Mouse (Mus musculus) lung, embryonic 16.5 days (tissue): ENCODE data around the gene Wdr81. TPM values are rescaled to one million over a fixed set of nuclear protein-coding genes. Genes with fewer than 3 reads are reported as not detected.

Experiments used
- ATAC-seq: fragments of 200-750 bp; cut with Nextera tagmentation; 2 replicates; pipeline ENCODE4 v1.8.0; 2017; ENCODE audit warnings: low read depth, mild to moderate bottlenecking, moderate library complexity
- H3K27ac ChIP-seq: fragments of 300-500 bp; sonication (generic); 2 replicates; pipeline ENCODE4 v1.5.1; 2014; ENCODE audit warnings: mild to moderate bottlenecking, control low read depth, low read length
- H3K27me3 ChIP-seq: fragments of 300-500 bp; sonication (generic); 2 replicates; pipeline ENCODE4 v1.6.1; 2014; ENCODE audit warnings: low read depth, low read length, mixed read lengths; ENCODE audit not compliant: control insufficient read depth, insufficient read depth
- H3K36me3 ChIP-seq: fragments of 300-500 bp; sonication (generic); 2 replicates; pipeline ENCODE4 v1.6.1; 2014; ENCODE audit warnings: low read length; ENCODE audit not compliant: control insufficient read depth, insufficient read depth
- H3K4me1 ChIP-seq: fragments of 300-500 bp; sonication (generic); replicated peaks from 2 replicates; pipeline ENCODE4 v1.6.1; 2014; ENCODE audit warnings: low read length, mixed read lengths; ENCODE audit not compliant: control insufficient read depth, insufficient read depth
- H3K4me2 ChIP-seq: fragments of 300-500 bp; sonication (generic); 2 replicates; pipeline ENCODE4 v1.6.1; 2014; ENCODE audit warnings: low read depth, low read length, control low read depth
- H3K4me3 ChIP-seq: fragments of 300-500 bp; sonication (generic); 2 replicates; pipeline ENCODE4 v1.5.1; 2014; ENCODE audit warnings: mild to moderate bottlenecking, low read length, control low read depth
- H3K9ac ChIP-seq: fragments of 300-500 bp; sonication (generic); 2 replicates; pipeline ENCODE4 v1.6.1; 2014; ENCODE audit warnings: low read length, control low read depth
- H3K9me3 ChIP-seq: fragments of 300-500 bp; sonication (generic); 2 replicates; pipeline ENCODE4 v1.6.1; 2016; ENCODE audit warnings: low read length; ENCODE audit not compliant: control insufficient read depth
- WGBS: fragments of 180-500 bp; shearing (Covaris S2); extraction: QIAGEN DNeasy Blood & Tissue Kit; methylation state at CpG from one replicate; pipeline ENCODE4 v1.1.7; 2014; 5-methylcytosine and 5-hydroxymethylcytosine counted together
- polyA plus RNA-seq: library from polyadenylated mRNA; unstranded; fragments of >200 nt; fragmentation: Nextera tagmentation; extraction: Ambion mirVana; gene quantifications from 2 replicates; pipeline ENCODE4 v1.2.1, GENCODE M21; 2015

Wdr81 gene
- polyA plus RNA-seq, 1 experiment from 2014 or later = 5.3 TPM

DNA sequence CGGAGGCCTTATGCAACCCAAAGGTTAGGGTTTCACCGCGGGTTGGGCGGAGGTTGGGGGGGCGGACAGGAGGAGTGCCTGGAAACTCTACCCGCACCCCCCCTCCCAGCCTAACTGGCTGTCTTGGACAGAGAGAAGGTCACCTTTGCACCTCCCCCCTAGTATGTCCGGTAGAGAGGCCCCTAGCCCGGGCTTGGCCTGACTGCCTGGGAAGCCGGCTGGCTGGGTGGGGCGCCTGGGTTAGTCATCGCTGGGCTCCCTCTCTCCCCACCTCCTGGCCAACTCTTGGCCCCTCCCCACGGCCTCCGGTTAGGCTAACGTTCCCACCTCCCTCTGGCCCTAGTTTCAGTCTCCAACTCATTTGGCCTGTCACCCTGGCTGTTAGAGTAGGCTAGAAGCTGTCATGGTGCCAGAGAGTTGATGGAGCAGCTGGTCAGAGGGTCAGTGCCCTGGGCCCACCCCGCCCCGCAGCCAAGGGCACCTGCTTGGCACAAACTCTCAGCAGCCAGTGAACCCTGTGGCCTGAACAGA, 7.8 kb upstream of the Wdr81 start:
- peaks cover 5% of the 10 kb centered on the region; the same call in 1 of the 2 replicates for H3K36me3 ChIP-seq
- peak overlapping the region; percentile 98 for H3K4me2 ChIP-seq
- H3K27me3 ChIP-seq = no peaks in the 10 kb centered on the region
- H3K4me1 ChIP-seq = peaks cover 30% of the 10 kb centered on the region
- WGBS = 3% methylated on average over 14 of the region's 16 CpGs
- H3K27ac ChIP-seq = peak overlapping the region; percentile 69
- no peak for ATAC-seq
- peaks cover 4% of the 10 kb centered on the region for H3K9me3 ChIP-seq
- peak overlapping the region; percentile 73 for H3K9ac ChIP-seq
- H3K4me3 ChIP-seq = peak overlapping the region; percentile 84

DNA sequence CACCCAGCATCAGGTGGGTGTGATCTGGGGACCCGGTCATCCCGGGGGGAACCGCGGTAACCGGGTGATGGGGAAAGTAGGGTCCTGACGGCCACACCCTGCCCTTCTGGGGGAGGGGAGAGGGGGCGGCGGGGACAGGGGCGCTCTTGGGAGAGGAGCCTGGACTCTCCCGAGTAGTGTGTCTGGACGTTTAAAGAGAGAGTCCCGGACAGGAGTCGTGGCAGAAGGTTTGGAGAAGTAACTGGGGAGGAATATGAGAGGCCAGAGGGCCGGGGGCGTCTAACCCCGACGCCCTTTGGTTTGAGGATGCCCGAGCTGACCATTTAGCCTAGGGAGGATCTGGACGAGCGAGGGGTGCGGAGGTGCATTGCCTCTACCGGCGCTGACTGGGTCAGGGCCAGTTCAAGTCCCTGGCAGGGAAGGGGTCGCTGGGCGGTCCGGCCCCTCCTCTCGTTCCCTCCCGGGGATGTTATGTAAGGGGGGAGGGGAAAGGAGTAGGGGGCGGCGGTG, 7.3 kb upstream of the Wdr81 start:
- Histone ChIP-seq H3K36me3 (peaks cover 4% of the 10 kb centered on the region; the same call in 1 of the 2 replicates), H3K4me1 (peaks cover 30% of the 10 kb centered on the region), H3K4me3 (peak overlapping the region; percentile 84), H3K27ac (peak overlapping the region; percentile 69), H3K9ac (peak overlapping the region; percentile 73), H3K4me2 (peak overlapping the region; percentile 98), H3K9me3 (peaks cover 3% of the 10 kb centered on the region), H3K27me3 (no peaks in the 10 kb centered on the region)
- ATAC-seq = peak; percentile 1; the same call in 1 of the 2 replicates
- WGBS = 1% methylated on average over 30 of the region's 30 CpGs

DNA sequence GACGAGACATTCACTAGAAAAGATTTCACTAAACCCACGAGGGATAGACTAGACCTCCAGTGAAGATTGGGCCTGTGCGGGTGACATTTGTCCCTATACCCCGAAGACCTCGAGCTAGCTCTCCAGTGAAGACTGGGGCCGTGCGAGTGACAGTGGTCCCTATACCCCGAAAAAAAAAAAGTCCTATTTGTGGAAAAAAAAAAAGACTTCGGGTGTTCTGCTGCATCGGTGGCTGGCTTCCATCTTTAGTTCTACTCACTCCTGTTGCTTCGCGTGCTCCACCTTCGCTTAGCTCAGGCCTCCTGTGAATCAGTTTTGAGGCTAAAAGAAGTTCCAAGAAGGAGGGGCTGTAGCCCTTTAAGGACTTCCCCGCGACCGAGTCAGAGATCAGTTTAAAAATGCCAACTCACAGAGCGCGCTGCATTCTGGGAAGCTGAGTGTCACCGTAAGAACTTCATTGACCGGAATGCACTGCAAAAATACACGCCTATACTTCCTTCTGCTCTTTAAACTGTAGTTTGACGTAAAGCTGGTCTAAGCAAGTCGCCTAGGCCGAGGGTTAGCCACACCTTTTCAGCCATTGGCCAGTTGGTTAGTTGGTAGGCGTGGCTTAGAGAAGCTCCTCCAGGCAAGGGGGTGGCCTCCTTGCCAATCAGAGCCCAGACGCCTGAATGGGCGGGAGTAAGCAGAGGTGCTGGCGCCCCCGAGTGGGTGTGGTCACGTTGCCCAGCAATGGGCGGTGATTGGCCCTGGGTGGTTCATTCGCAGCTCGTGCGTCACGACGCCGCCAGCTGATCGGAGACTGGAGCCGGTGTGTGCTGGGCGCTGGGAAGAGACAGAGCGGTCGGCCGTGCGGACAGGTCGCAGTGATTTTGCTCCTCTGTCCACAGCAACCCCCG, 6.6 kb upstream of the Wdr81 start, which contains the start of gene Tlcd2:
TSS of gene Tlcd2 (plus strand) at position 872 of the 899 bp plus-strand sequence.
- Histone ChIP-seq H3K4me2 (peak within 1 kb of the TSS; percentile 98), H3K27me3 (no peaks in the 10 kb centered on the region), H3K4me3 (peak within 1 kb of the TSS; percentile 84), H3K9me3 (no peaks in the 10 kb centered on the region), H3K36me3 (peaks cover 3% of the 10 kb centered on the region; the same call in 1 of the 2 replicates), H3K9ac (peak within 1 kb of the TSS; percentile 75), H3K4me1 (peaks cover 30% of the 10 kb centered on the region), H3K27ac (peak within 1 kb of the TSS; percentile 99)
- peak; percentile 93 for ATAC-seq
- WGBS = under 1% methylated on average over 46 of the region's 46 CpGs

- Histone ChIP-seq H3K4me2 (peak overlapping the region; percentile 95), H3K27me3 (no peaks in the 10 kb centered on the region), H3K27ac (peak overlapping the region; percentile 99), H3K4me3 (peak overlapping the region; percentile 56), H3K4me1 (peaks cover 31% of the 10 kb centered on the region), H3K9ac (peak overlapping the region; percentile 75), H3K36me3 (no peaks in the 10 kb centered on the region), H3K9me3 (no peaks in the 10 kb centered on the region)
- ATAC-seq = peak; percentile 61
- 3% methylated on average over 19 of the region's 19 CpGs for WGBS
Measured at GRCm38 (mm10) chr11:75460103-75460843, 5.8 kb upstream of the Wdr81 start.

- Histone ChIP-seq H3K27me3 (no peaks in the 10 kb centered on the region), H3K9ac (peak overlapping the region; percentile 64), H3K4me3 (peak overlapping the region; percentile 56), H3K4me2 (peak overlapping the region; percentile 95), H3K9me3 (no peaks in the 10 kb centered on the region), H3K27ac (peak overlapping the region; percentile 99), H3K36me3 (no peaks in the 10 kb centered on the region), H3K4me1 (peaks cover 36% of the 10 kb centered on the region)
- 14% methylated on average over 5 of the region's 5 CpGs for WGBS
- ATAC-seq = no peak
Measured at GRCm38 (mm10) chr11:75459751-75460102, 5.2 kb upstream of the Wdr81 start.

DNA sequence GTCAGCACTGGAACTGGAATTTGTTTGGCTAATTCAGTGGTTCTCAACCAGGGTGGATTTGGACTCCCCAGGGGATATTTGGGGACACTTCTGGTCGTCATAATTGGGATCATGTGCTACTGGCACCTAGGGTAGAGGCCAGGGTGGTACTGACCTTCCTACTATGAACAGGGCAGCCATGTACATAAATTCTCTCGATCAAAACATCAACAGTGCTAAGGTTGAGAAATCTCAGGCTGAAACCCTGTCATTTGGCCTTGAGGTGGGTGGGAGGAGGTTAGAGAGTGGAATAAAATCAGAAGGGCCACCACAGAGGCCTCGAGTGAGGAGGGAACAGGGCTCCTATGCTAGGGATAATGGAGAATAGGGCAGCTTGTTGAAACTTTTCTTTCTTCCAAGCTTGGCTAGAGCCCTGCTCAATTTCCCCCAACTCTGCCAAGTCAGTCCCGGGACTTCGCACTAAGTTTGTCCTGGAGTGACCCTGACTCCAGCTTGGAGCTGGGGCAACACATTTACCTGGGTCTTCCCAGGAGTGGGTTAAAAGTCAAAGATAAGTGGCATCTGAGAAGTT, 4.7 kb upstream of the Wdr81 start:
- 66% methylated on average over 5 of the region's 5 CpGs for WGBS
- Histone ChIP-seq H3K36me3 (no peaks in the 10 kb centered on the region), H3K27ac (peak overlapping the region; percentile 99), H3K4me3 (no peak overlapping the region), H3K27me3 (no peaks in the 10 kb centered on the region), H3K4me2 (no peak overlapping the region; the same call in 1 of the 2 replicates), H3K9me3 (no peaks in the 10 kb centered on the region), H3K4me1 (peaks cover 38% of the 10 kb centered on the region), H3K9ac (no peak overlapping the region)
- no peak for ATAC-seq

- Histone ChIP-seq H3K4me3 (no peak overlapping the region), H3K4me1 (peaks cover 39% of the 10 kb centered on the region), H3K27ac (no peak overlapping the region), H3K36me3 (no peaks in the 10 kb centered on the region), H3K27me3 (no peaks in the 10 kb centered on the region), H3K9ac (no peak overlapping the region), H3K4me2 (no peak overlapping the region), H3K9me3 (no peaks in the 10 kb centered on the region)
- 74% methylated on average over 8 of the region's 8 CpGs for WGBS
- no peak for ATAC-seq
Measured at GRCm38 (mm10) chr11:75458628-75459041, 4.1 kb upstream of the Wdr81 start.

GRCm38 (mm10) chr11:75458169-75458568, 3.7 kb upstream of the Wdr81 start:
- no peaks in the 10 kb centered on the region for H3K9me3 ChIP-seq
- no peaks in the 10 kb centered on the region for H3K36me3 ChIP-seq
- no peak overlapping the region for H3K9ac ChIP-seq
- no peak for ATAC-seq
- H3K4me1 ChIP-seq = peaks cover 37% of the 10 kb centered on the region
- no peak overlapping the region for H3K4me2 ChIP-seq
- H3K4me3 ChIP-seq = no peak overlapping the region
- H3K27me3 ChIP-seq = no peaks in the 10 kb centered on the region
- WGBS = 14% methylated on average over 3 of the region's 3 CpGs
- no peak overlapping the region for H3K27ac ChIP-seq
